Mouse (Mus musculus): ENCODE measurements at regions not wholly inside any gene's neighbourhood (a gene's known extent, or its start where the extent isn't known, plus 50 kb on each side); places are given as distances from the start of the nearest gene placed in this dataset.

GRCm38 (mm10) chr4:107750017-107750416 lies 52.0 kb upstream of the Lrp8 start:
- H3K4me1 ChIP-seq (ENCODE audit: control insufficient read depth, insufficient read depth, low read length): no peaks in the 10 kb centered on the region
- TF ChIP-seq CTCF (IDR thresholded peaks at IDR 0.05; ENCODE audit: low read depth, low read length): no peak
- no peak for TF ChIP-seq POLR2A (IDR thresholded peaks at IDR 0.05; ENCODE audit: borderline replicate concordance, low read depth, low read length)
- no peak overlapping the region for H3K4me3 ChIP-seq (ENCODE audit: insufficient read depth, low read length)
- H3K27ac ChIP-seq (ENCODE audit: insufficient read depth, low read depth, low read length): no peak overlapping the region

Measured in bone marrow macrophage, adult 2 months (primary cell).